Mouse (Mus musculus): ENCODE data around the gene Fbxw5. TPM values are rescaled to one million over a fixed set of nuclear protein-coding genes. Genes with fewer than 3 reads are reported as not detected.
A peak's percentile ranks its signal among the peaks of the same experiment; 100 is the strongest.

The Fbxw5 gene
- total RNA-seq, 2 experiments from 2014 or later = 92.1 to 94.5 TPM

DNA sequence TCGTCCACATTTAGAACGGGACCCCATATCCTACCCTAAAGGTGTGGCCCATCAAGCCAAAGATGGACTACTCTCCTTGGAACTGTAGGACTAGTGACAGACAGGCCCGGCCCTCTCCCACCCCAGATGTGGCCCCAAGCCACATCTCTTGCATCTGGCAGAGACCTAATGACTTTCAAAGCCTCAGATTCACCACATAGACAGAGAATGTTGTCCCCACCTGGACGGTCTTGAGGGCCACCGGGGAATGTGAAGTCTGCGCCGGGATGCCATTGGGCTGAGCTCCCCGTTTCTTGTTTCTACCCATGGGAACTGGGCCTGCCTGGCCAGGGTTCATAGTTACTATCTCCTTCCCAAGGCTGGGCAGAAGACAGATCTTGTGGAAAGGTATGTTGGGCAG lies 23.0 kb upstream of the Fbxw5 start:
- DNase-seq (ENCODE audit: low spot score in 2 of 2) = no peak

DNA sequence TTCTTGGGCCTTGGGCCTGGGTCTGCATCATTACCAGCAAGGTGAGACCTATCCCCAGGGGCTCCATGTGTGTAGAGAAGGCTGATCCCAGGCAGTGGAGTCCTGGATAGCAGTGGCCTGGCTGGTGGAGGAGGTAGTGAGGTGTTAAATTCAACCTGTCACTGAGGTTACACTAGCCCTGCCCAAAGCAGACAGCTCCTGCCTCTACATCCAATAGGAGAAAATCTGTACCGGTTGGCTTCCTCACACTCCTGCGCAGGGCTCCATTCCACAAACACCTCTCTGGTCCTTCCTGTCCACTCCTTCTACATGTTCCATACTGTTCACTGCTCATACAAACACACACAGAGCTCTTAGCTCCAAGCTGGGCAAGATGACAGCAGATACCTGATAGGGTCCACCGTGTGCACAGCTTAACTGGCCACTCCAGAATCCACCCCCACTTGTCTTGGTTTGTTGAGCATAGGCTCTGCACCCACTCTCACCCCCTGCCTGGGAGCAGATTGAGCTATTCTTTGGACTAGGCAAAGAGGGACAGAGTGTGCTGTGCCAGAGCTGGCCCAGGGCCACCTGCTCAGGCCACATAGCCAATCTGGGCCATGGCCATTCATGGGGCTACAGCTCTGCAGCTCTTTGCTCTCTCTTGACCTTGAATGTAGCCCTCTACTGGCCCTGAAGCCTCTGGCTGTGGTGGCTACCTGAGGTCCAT lies 22.4 kb upstream of the Fbxw5 start:
- no peak for DNase-seq (ENCODE audit: low spot score in 2 of 2)

DNA sequence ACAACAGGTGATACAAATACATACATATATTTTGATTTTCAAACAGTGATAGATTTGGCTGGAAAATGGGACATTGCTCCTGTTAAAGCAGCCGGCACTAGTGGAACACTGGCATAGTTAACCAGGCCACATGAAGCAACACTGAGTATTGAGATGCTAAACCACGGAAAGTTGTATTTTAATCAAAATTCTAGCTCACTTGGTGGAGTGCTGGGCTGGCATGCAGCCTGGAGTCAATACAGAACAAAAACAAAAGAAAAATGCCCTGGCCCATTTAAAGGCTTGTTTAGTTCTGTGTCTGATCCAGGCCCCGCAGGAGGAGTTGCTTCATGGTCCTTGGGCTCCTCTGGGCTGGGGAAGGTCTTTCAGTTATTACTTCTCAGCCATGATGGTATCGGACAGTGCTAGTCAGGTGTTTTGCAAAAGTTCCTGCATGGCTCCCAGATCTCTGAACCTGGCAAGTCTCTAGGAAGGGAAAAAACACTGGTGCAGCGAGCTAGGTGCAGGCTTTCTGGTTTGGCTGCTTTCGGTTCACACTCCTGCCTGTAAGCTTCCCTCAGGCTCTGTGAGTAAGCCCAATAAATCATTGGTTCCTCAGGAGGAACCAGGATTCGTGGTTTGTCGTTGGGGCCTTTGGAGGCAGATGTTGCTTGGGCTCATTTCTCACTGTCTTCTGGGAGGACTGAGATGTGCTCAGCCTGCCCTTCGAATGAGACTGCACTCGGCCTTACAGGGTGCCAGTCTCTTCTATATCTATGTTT lies 20.8 kb upstream of the Fbxw5 start:
- no peak for DNase-seq (ENCODE audit: low spot score in 2 of 2)

DNA sequence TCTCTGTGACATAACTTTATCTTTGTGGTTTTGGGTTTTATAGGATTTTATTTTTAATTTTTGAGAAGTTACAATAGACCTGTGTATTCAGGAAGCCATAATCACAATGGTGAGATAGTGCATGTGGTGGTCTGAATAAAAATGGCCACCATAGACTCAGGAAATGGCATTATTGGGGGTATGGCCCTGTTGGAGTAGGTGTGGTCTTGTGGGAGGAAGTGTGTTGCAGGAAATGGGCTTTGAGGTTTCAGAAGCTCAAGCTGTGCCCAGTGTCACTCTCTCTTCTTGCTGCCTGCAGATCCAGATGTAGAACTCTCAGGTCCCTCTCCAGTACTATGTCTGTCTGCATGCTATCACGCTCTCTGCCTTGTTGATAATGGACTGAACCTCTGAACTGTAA lies 20.0 kb upstream of the Fbxw5 start:
- DNase-seq (ENCODE audit: low spot score in 2 of 2) = no peak

DNA sequence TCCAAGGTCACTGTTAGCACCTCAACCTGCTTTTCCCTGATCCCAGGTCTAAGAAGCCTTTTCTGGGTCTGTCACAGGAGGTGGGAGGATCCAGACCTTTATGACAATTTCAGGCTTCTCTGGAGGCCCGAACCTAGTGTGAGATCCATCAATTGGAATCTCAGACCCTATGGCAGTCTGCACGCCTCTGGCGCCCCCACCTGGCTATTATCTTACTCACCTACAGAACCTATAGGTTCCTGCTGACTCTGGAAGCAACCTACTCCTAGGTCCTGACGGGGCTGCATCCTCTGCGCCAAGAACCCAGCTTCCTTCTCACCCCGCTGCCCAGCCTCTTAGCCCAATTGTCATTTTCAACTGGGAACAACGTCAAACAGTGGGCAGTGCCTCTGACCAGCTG lies 17.6 kb upstream of the Fbxw5 start:
- DNase-seq (ENCODE audit: low spot score in 2 of 2) = peak in 1 of 2 experiments; percentile 48

DNA sequence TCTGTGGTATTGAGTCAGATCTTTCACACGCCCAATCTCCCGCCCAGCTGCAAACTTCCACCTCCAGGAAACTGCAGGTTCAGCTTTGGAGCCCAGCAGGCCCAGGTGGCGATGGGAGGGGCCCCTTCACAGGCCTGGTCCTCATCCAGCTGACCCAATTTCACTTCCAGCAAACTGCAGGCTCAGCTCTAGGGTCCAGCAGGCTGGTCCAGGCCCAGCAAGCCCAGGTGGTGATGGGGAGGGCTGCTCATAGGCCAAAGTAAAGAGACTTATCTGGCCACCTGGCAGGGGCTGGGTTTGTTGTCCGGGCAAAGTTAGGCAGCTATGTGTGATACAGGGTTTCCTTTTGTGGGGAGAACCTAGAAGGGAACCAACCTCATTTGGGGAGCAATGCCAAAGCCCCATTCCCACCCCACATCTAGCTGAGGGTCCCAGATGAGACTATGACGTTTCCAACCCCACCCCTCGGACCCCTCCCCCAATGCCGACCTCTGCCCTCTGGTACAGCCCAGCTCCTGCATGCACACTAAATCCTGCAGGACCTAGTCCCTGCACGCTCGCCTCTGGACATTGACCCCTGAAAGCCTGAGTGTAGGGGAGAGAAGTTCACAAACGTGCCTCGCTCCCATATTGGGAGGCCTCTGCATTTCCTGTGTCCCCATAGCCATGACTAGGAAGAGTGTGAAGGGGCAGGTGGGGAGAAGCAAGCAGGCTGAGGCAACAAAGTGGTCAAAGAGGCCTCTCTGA lies 15.5 kb upstream of the Fbxw5 start:
- no peak for DNase-seq (ENCODE audit: low spot score in 2 of 2)

DNA sequence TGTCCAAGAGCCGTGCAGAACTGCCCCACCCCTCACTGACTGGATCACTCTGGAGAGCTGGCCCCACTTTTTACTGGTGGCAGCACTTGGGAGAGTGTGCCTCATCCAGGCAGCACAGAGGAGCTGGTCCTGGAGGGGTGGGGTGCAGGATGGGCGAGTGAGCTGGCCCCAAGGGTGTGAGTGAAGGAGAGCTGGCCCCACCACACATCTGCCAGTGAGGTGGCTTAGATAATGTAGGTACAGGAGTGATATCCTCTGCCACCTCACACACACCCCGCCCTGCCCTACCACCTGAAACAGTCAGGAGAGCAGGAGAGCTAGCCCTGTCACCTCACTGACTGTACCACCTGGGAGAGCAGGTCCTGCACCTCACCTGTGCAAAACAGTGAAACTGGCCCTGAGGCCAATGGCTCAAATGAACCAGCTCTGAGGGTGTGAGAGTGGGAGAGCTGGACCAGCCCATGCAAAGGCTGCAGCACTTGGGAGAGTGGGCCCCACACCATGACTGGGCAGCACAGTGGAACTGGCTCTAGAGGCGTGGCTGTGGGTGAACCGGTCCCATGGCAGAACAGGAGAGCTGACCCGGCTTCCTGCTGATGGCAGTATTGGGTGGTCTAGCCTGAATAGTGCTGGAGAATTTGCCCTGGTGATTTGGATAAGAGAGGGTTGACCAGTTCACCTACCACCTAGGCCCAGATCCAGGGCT lies 12.4 kb upstream of the Fbxw5 start:
- no peak for DNase-seq (ENCODE audit: low spot score in 2 of 2)

DNA sequence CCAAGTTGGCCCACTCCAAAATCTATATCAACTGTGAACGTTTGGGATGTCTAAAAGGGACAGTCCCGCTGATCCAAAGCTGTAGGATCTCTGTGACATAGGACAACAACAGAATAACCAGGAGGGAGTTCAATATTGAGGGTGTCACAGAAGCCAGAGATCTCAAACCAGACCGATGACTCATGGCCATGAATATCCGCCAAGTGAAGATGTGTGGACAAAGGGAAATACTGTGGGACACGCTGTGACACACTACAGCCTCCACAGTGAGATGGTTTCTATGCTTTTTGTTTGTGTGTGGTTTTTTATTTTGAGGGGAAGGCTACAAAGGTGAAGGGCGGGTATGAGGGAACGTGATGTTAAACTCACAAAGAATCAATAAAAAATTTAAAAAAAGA lies 11.9 kb upstream of the Fbxw5 start:
- DNase-seq (ENCODE audit: low spot score in 2 of 2) = peak in 1 of 2 experiments; percentile 37

DNA sequence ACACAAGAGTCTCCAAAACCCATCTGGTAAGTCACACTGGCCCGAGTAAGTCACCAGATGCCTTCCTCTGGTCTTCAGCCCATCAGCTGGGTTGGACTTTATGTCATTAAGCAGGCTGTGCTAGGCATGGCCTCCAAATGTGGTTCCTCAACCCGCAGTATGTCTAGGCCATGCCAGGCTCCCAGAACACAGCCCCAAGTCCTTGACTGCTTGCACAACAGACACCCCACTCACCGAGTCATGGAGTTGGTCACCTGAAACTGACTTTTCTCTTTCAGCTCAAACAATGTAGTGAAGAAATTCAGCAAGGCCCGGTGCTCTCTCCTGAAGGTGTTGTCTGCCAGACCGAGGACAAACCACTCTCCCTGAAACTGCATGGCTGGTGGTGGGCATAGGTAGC lies 7.6 kb upstream of the Fbxw5 start:
- DNase-seq (ENCODE audit: low spot score in 2 of 2) = no peak

DNA sequence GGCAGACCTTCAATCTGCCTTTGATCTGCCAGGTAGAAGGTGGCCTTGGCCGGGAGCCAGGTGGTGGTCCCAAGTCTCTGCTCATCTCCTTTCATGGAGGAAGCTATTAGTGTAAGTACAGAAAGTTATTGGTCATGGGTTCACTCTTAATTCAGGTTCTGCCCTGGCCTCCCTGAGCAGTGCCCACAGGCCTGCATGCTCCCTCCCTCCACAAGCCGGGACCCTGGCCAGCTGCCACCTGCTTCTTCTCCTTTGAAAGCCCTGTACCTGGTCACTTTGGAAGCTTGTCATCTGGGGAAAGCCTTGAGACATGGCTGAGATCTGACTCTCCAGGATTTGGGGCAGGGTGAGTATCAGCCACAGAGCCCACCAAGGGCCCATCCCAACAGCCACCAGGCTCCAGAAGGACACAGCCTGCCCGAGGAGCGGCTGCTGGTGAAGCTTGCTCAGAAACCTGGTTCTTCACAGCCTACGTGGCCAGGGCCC lies 7.0 kb upstream of the Fbxw5 start, which contains the start of gene Lcn12:
TSS of gene Lcn12 (minus strand) at position 436 of the 486 bp plus-strand sequence.
- DNase-seq (ENCODE audit: low spot score in 2 of 2) = no peak

DNA sequence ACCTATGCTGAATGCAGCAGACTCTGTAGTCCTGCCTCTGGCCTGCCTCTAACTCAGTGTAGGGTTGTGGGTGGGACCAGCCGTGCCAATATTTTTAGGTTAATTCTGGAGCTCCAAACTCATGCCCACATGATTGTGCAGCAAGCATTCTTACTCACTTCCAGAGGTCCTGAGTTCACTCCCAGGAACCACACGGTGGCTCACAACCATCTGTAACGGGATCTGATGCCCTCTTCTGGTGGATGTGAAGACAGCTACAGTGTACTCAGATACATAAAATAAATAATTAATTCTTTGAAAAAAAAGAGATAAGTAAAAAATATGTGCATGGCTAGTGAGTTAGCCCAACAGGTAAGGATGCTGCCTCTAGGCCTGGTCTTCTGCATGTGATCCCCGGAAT lies 4.1 kb upstream of the Fbxw5 start:
- DNase-seq (ENCODE audit: low spot score in 2 of 2) = no peak

DNA sequence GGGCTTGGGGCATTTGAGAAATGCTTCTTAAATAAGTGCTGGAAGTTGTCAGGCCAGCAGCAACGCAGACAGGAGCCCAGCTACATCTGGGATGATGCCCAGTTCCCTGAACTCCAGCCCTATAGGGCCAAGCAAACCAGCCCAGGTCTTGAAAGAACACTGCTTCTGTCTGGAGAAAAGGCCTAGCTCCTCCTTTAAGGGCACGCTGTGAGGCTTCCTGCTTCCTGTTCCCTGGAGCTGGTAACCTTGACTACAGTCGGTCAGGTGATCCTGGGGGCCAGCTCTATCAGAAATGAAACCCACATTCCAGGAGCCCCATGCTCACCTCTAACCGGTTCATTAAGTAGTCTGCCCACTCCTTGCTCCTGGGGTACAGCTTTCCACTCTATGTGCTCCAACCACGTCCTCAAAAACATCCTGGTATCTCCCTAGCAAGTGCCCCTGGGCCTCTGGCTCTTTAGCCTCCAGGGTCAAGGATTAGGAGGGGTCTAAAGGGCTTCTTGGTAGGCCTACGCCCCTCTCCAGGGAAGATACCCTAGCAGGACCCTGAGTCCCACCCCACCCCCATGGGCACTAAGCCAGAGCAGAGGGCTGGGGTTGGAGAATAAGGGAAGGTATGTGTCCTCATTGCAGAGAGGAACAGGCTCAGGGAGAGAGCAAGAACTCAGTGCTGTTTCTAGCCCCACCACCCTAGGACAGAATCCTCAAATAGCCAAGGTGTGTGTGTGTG lies 2.5 kb upstream of the Fbxw5 start:
- no peak for DNase-seq (ENCODE audit: low spot score in 2 of 2)

DNA sequence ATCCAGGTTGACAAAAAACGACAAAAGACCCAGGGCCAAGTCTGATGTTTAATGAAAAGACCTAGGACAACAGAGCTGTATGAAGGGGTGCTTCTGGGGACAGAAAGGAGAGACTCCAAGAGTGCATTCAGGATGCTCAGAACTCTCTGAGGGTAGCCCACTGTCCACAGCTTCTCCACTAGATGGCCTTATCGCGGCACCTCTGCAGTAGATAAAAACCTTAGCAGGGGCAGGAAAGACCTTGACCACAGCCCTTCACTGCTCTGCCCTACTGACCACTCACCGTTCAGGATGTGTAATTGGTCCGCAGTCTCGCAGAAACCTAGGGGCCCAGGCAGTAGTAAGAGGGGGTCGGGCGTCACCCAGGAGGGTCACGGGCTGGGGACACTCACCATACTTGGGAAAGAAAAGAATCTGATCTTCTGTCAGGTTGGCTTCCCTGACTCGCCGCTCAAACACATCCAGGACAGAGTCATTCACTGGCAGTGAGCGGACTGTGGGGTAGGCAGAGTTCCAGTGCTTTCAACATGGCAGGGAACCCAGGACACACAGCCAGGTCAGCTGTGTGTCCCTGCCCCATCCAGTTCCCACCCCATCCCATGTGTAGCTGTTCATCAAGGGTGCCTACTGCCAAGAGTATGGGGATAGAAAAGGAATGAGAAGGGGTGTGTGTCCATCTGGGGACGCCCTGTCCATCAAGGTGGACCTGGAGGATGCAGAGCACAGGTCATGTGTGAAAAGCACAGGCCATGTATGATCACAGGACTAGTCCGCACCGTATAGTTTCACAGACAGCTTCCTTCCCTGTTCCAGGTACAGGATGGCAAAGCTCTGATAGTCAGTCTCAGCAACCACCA lies 1.7 kb upstream of the Fbxw5 start:
- no peak for DNase-seq (ENCODE audit: low spot score in 2 of 2)

DNA sequence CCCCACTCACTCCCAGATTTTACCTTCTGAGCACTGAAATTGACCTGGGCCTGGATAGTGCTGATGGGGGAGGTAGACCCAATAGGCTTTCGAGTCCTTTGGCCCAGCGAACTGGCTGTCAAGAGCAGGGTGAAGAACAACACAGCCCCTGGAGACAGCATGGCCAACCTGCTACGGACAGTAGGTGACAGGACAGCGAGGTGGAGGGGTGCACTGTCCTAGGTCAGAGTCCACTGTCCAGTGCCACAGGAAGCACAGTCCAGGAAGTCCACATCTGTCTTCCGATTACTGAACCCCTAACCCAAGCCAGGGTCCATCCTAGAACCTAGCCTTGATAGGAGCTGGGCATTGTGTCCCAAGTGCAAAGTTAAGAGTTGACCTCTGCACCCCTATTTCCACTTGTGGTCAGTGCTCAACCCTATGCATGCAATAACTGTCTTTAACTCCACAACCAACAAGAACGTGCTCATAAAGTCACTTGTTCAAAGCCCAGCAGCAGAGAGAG lies 427 bp upstream of the Fbxw5 start:
- DNase-seq (ENCODE audit: low spot score in 2 of 2) = no peak

DNA sequence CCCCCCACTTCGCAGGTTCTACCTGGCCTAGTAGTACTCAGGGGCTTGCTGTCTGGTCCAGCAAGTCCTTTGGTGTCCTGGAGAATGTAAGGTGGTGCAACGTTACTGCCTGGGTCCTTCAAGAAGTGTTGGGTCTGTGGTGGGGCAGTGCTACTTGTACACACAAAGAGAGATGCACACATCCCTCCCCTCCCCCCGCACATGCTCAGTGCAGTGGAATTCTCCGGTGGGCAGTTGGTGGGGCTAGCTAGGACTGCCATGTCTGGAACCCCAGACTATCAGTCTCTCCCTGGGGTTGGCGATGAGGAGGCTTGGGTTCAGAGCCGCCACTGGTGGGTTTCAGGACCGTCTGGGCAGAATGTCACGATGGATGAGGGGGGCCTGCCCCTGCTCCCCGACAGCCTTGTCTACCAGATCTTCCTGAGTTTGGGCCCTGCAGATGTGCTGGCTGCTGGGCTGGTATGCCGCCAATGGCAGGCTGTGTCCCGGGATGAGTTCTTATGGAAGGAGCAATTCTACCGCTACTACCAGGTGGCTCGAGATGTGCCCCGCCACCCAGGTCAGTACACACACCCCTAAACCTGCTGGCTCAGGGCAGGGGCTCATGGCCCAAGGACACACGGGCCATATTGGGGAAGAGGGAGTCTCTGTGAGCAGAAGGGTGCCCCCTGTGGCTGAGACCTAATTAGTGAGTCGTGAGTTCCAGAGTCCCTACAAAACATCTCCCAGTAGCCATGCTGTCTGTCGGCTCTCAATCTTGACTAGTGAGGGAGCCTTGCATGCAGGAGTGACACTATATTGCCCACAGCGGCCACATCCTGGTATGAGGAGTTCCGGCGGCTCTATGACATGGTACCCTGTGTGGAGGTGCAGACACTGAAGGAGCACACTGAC lies 1.3 kb downstream of the Fbxw5 start, which contains the start of gene C8g:
TSS of gene C8g (minus strand) at position 127 of the 894 bp plus-strand sequence.
- no peak for DNase-seq (ENCODE audit: low spot score in 2 of 2)

DNA sequence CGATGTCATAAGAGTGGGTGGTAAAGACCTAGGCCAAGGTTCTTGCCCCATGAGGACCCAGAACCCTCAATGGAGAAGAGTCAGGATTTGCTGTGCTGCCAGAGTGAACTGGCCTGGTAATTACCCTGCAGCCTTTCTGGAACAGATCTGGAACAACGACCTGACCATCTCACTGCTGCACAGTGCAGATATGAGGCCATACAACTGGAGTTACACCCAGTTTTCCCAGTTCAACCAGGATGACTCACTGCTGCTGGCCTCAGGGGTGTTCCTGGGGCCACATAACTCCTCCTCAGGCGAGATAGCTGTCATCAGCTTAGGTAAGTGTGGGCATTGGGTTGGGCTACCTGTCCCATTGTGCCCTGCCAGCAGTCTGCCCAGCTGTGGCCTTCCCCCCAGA lies 2.2 kb downstream of the Fbxw5 start:
- no peak for DNase-seq (ENCODE audit: low spot score in 2 of 2)

DNA sequence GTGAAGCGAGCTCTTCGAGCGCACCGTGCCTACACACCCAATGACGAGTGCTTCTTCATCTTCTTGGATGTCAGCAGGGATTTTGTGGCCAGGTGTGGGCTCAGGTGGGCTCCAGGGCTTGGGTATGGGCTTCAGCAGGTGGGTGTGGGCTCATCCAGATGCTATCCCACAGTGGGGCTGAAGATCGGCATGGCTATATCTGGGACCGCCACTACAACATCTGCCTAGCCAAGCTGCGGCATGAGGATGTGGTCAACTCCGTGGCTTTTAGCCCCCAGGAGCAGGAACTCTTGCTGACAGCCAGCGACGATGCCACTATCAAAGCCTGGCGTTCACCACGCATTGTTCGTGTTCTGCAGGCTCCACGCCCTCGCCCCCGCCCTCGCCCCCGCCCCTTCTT lies 4.0 kb downstream of the Fbxw5 start:
- no peak for DNase-seq (ENCODE audit: low spot score in 2 of 2)

DNA sequence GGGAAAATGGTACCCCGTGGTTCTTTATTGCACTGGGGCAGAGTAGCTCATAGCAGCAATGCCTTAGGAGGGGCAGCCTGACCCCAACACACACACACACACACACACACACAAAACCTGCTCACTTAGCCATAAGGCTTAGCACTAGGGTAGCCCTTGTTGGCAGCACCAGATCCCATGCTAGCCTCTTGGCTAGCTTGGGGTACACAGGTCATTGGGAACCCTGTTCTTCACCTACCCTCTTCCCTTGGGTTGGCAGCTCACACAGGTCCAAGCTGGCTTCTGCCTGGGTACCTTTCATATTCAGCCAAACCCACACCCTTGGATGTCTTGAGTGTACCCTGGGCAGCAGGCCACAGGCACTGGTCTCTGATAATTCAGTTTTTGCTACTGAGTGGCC lies 4.5 kb downstream of the Fbxw5 start:
- DNase-seq (ENCODE audit: low spot score in 2 of 2) = no peak

Measured in adrenal gland, adult 18-20 months (tissue).